7 mouse cellular contexts compared by ENCODE assay signal in the genomic region with DNA sequence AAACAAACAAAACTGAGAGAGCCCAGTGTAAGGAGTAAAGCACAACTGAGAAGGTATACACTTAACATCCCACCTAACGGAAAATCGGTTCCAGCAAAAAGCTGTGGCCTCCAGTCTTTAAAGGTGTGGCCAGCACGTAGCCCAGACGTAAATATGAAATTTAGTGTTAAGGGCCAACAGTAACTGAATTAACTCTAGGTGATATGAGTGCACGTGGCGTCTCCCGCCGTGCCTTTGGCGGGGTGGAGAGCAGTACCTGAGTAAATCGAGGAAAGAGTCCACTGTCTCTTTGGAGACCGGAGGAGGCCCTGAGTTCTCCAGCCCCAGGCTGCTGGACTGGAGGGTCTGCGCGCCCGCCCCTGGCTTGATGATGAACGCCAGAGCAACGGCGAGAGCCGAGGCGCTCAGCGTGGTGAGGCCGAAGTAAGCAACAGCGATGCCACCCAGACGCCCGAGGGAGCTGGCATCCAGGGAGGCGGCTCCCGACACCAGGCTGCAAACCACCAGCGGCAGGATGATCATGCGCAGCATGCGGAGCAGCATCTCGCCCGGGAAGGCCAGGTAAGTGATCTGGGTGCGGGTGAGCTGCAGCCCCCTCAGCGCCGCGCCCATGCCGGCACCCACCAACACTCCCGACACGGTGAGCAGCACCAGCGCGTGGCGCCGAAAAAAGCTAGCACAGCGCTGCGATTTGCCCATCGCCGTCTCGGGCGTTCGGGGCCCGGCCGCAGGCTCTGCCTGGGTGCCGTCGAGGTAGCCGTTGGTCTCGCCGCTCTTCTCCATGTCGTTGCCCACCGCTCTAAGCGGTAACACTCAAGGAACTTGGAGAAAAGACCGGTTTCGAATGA. TPM values are rescaled to one million over a fixed set of nuclear protein-coding genes. Genes with fewer than 3 reads are reported as not detected.
A peak's percentile ranks its signal among the peaks of the same experiment; 100 is the strongest.
DNase-seq lines count a peak whose midpoint lies in the region; ATAC-seq lines count a peak whose summit lies in the region.

No protein-coding gene starts in this region.

- no peaks in the 10 kb centered on the region for H3K27me3 ChIP-seq in forebrain, embryonic 14.5 days (replicated peaks; ENCODE audit: control insufficient read depth, insufficient read depth, low read length)
- H3K27me3 ChIP-seq in hindbrain, embryonic 11.5 days (ENCODE audit: control insufficient read depth, insufficient read depth, low read length): no peaks in the 10 kb centered on the region

- DNase-seq in R1 (ENCODE audit: low read depth, low spot score): peak; percentile 60
- DNase-seq in brain, embryonic 18.5 days (ENCODE audit: low read depth, low spot score): peak; percentile 26
- peak; percentile 63 for DNase-seq in forebrain, embryonic 14.5 days (ENCODE audit: low spot score)
- peak; percentile 62 for DNase-seq in hindbrain, embryonic 11.5 days (ENCODE audit: low spot score)
- DNase-seq in layer of hippocampus, postnatal 25 days (ENCODE audit: extremely low spot score in 1 of 2, low spot score in 1 of 2): peak; percentile 34 to 44
- DNase-seq in lung, postnatal 10 days: peak; percentile 27
- peak; percentile 59 for DNase-seq in right cerebral cortex, adult 18-20 months

- H3K4me1 ChIP-seq in forebrain, embryonic 14.5 days (ENCODE audit: control insufficient read depth, insufficient read depth, low read length): peaks cover 22% of the 10 kb centered on the region
- 0 out of 2 replicates have a peak, but pooled peaks cover 2% of the 10 kb centered on the region for H3K4me1 ChIP-seq in hindbrain, embryonic 11.5 days (replicated peaks; ENCODE audit: control insufficient read depth, insufficient read depth, low read length)

- no peaks in the 10 kb centered on the region for H3K9me3 ChIP-seq in forebrain, embryonic 14.5 days (replicated peaks; ENCODE audit: control insufficient read depth, low read length)
- H3K9me3 ChIP-seq in hindbrain, embryonic 11.5 days (ENCODE audit: control insufficient read depth, low read length): no peaks in the 10 kb centered on the region

- peak overlapping the region; percentile 64 for H3K4me2 ChIP-seq in forebrain, embryonic 14.5 days (ENCODE audit: low read length)
- H3K4me2 ChIP-seq in hindbrain, embryonic 11.5 days (replicated peaks; ENCODE audit: low read depth, low read length): peak overlapping the region; percentile 90

- H3K36me3 ChIP-seq in forebrain, embryonic 14.5 days (ENCODE audit: control insufficient read depth, insufficient read depth, low read length): no peaks in the 10 kb centered on the region
- no peaks in the 10 kb centered on the region for H3K36me3 ChIP-seq in hindbrain, embryonic 11.5 days (ENCODE audit: control insufficient read depth, insufficient read depth, low read length)

- peak; percentile 40 for ATAC-seq in forebrain, embryonic 14.5 days
- peak; percentile 50 for ATAC-seq in hindbrain, embryonic 11.5 days (ENCODE audit: low FRiP score)

- peak overlapping the region; percentile 80 for H3K9ac ChIP-seq in forebrain, embryonic 14.5 days (ENCODE audit: low read length)
- H3K9ac ChIP-seq in hindbrain, embryonic 11.5 days (ENCODE audit: low read depth, low read length): peak overlapping the region; percentile 70

- H3K27ac ChIP-seq in forebrain, embryonic 14.5 days (ENCODE audit: low read depth, low read length): peak overlapping the region; percentile 98
- H3K27ac ChIP-seq in hindbrain, embryonic 11.5 days (ENCODE audit: low read depth, low read length): peak overlapping the region; percentile 96

- peak overlapping the region; percentile 71 for H3K4me3 ChIP-seq in forebrain, embryonic 14.5 days (ENCODE audit: low read depth, low read length)
- peak overlapping the region; percentile 68 for H3K4me3 ChIP-seq in hindbrain, embryonic 11.5 days (ENCODE audit: low read depth, low read length)

- WGBS in forebrain, embryonic 14.5 days: under 1% methylated on average over 61 of the region's 61 CpGs
- 1% methylated on average over 61 of the region's 61 CpGs for WGBS in hindbrain, embryonic 11.5 days

RNA-seq across cellular contexts. Expression of a gene that starts 0.6 kb away (rescaled TPM):
- polyA plus RNA-seq in forebrain, embryonic 14.5 days (2014; fragmentation: Nextera tagmentation; extraction: Ambion mirVana): 42.7 and 53.3 TPM in 2 replicates
- 19.3 and 19.4 TPM in 2 replicates for polyA plus RNA-seq in hindbrain, embryonic 11.5 days (2014; fragmentation: Nextera tagmentation; extraction: Ambion mirVana)
- 10 to 100 TPM; 39.3 to 42.3 TPM for total RNA-seq in layer of hippocampus, postnatal 25 days (2021)

Comparison
In these comparisons a context has a peak if more than half of its experiments do, and no peak if none do; other contexts are left out.
1. Peak in every context shown above with its lines: DNase-seq, ATAC-seq, H3K4me3 ChIP-seq and H3K27ac ChIP-seq.